Mouse (Mus musculus) embryonic fibroblast, embryonic 13.5 days (primary cell): ENCODE data around the gene Rasa2.

Experiments
- CTCF ChIP-seq: IDR thresholded peaks from 2 replicates; pipeline ENCODE4 v1.5.1; 2011; ENCODE audit warnings: mild to moderate bottlenecking, control low read depth, low read length, moderate library complexity, borderline replicate concordance; ENCODE audit not compliant: insufficient read depth
- POLR2A ChIP-seq: IDR thresholded peaks from 2 replicates; pipeline ENCODE4 v1.6.1; 2011; ENCODE audit warnings: low read depth, mild to moderate bottlenecking, control low read depth, low read length, moderate library complexity

GRCm38 (mm10) chr9:96635899-96636298 is 4.5 kb upstream of the Rasa2 start:
- TF ChIP-seq CTCF (no peak), POLR2A (no peak)
